Mouse (Mus musculus): Measurements from ENCODE around the gene Mrps15. TPM values are rescaled to one million over a fixed set of nuclear protein-coding genes. Genes with fewer than 3 reads are reported as not detected.

Gene Mrps15
- total and polyA plus RNA-seq, 3 experiments, result 91.5 to 157 TPM; not detected in 1

GRCm38 (mm10) chr4:126062856-126063255 lies 16.1 kb downstream of the Mrps15 start:
- Histone ChIP-seq H3K79me2 (ENCODE audit: control insufficient read depth, insufficient read depth, low read length, poor library complexity) (no peaks in the 10 kb centered on the region; the same call in 1 of the 2 replicates), H3K27me3 (ENCODE audit: control insufficient read depth in 1 of 2, insufficient read depth in 2 of 2, low read length in 2 of 2) (no peaks in the 10 kb centered on the region), H3K4me3 (ENCODE audit: control insufficient read depth in 1 of 2, insufficient read depth in 1 of 2, low read depth in 2 of 2, low read length in 2 of 2) (no peak overlapping the region), H3K9me3 (replicated peaks; ENCODE audit: insufficient read depth, low read length) (no peaks in the 10 kb centered on the region), H3K9ac (ENCODE audit: control insufficient read depth, low read depth, low read length, poor library complexity, severe bottlenecking) (no peak overlapping the region), H3K36me3 (ENCODE audit: control insufficient read depth in 1 of 2, insufficient read depth in 2 of 2, low read length in 2 of 2) (peaks cover 0 to 6% of the 10 kb centered on the region in 2 experiments; a peak in 2 of 4 replicates), H3K27ac (ENCODE audit: control insufficient read depth, low read depth, low read length) (no peak overlapping the region), H3K4me1 (ENCODE audit: control insufficient read depth in 1 of 2, insufficient read depth in 2 of 2, low read length in 2 of 2) (peaks cover 3 to 7% of the 10 kb centered on the region in 2 experiments; a peak in 3 of 4 replicates)
- DNase-seq (ENCODE audit: low read depth, low spot score), result peak; percentile 72
- TF ChIP-seq SMC3 (IDR thresholded peaks at IDR 0.05; ENCODE audit: low read depth, low read length) (peak; percentile 74), CHD2 (IDR thresholded peaks at IDR 0.05; ENCODE audit: low read length) (no peak), TBP (IDR thresholded peaks at IDR 0.05; ENCODE audit: low read depth, low read length) (no peak), NRF1 (IDR thresholded peaks at IDR 0.05; ENCODE audit: insufficient read depth, low read depth, low read length, poor library complexity, severe bottlenecking) (no peak), ELF1 (IDR thresholded peaks at IDR 0.05; ENCODE audit: low read depth, low read length) (no peak), ZC3H11A (IDR thresholded peaks at IDR 0.05; ENCODE audit: low read depth, low read length) (peak; percentile 62), USF1 (IDR thresholded peaks at IDR 0.05; ENCODE audit: low read depth, low read length) (no peak), CHD1 (IDR thresholded peaks at IDR 0.05; ENCODE audit: low read depth, low read length) (no peak), ZKSCAN1 (IDR thresholded peaks at IDR 0.05; ENCODE audit: low read depth, low read length) (no peak), SIN3A (IDR thresholded peaks at IDR 0.05; ENCODE audit: low read length) (0 out of 2 replicates have a peak, but pooled peaks have one; percentile 43), TCF12 (IDR thresholded peaks at IDR 0.05; ENCODE audit: low read depth, low read length) (no peak), E2F4 (IDR thresholded peaks at IDR 0.05; ENCODE audit: borderline replicate concordance, low read depth, low read length) (no peak), JUND (IDR thresholded peaks at IDR 0.05; ENCODE audit: low read depth, low read length) (no peak), MYC (IDR thresholded peaks at IDR 0.05; ENCODE audit: low read depth, low read length) (no peak), MXI1 (IDR thresholded peaks at IDR 0.05; ENCODE audit: low read depth, low read length) (peak; percentile 36; the same call in 1 of the 2 replicates), POLR2AphosphoS2 (IDR thresholded peaks at IDR 0.05; ENCODE audit: low read length) (no peak), BHLHE40 (IDR thresholded peaks at IDR 0.05; ENCODE audit: borderline replicate concordance, low read depth, low read length) (no peak), GATA1 (IDR thresholded peaks at IDR 0.05; ENCODE audit: low read depth, low read length) (no peak), MAFK (IDR thresholded peaks at IDR 0.05; ENCODE audit: borderline replicate concordance, low read depth, low read length) (no peak), ETS1 (IDR thresholded peaks at IDR 0.05; ENCODE audit: low read depth, low read length) (no peak), HCFC1 (IDR thresholded peaks at IDR 0.05; ENCODE audit: low read depth, low read length) (0 out of 2 replicates have a peak, but pooled peaks have one; percentile 15), POLR2A (IDR thresholded peaks at IDR 0.05; ENCODE audit: control insufficient read depth in 1 of 2, insufficient read depth in 1 of 2, low read depth in 1 of 2, low read length in 2 of 2, poor library complexity in 1 of 2) (no peak), KAT2A (conservative IDR thresholded peaks at IDR 0.05; ENCODE audit: low read depth, low read length) (no peak), EP300 (IDR thresholded peaks at IDR 0.05; ENCODE audit: low read depth in 1 of 2, low read length in 2 of 2) (no peak), USF2 (IDR thresholded peaks at IDR 0.05; ENCODE audit: borderline replicate concordance in 1 of 2, insufficient read depth in 1 of 2, low read depth in 1 of 2, low read length in 2 of 2) (no peak), RCOR1 (IDR thresholded peaks at IDR 0.05; ENCODE audit: low read depth, low read length) (no peak), POLR2AphosphoS5 (IDR thresholded peaks at IDR 0.05; ENCODE audit: borderline replicate concordance, low read depth, low read length) (no peak), UBTF (IDR thresholded peaks at IDR 0.05; ENCODE audit: borderline replicate concordance, insufficient read depth, low read depth, low read length) (no peak), CTCF (IDR thresholded peaks at IDR 0.05 in 2 of 3, conservative IDR thresholded peaks at IDR 0.05 in 1 of 3; ENCODE audit: control insufficient read depth in 1 of 3, insufficient read depth in 1 of 3, low read depth in 2 of 3, low read length in 3 of 3, poor library complexity in 1 of 3, severe bottlenecking in 1 of 3) (peak; percentile 83 to 94 (median 87)), MEF2A (IDR thresholded peaks at IDR 0.05; ENCODE audit: extremely low read depth, insufficient replicate concordance, low read depth, low read length, poor library complexity, severe bottlenecking) (no peak), MAZ (IDR thresholded peaks at IDR 0.05; ENCODE audit: low read depth, low read length) (0 out of 2 replicates have a peak, but pooled peaks have one; percentile 35), GABPA (IDR thresholded peaks at IDR 0.05; ENCODE audit: low read depth, low read length) (no peak), TAL1 (IDR thresholded peaks at IDR 0.05; ENCODE audit: low read length) (no peak), NELFE (IDR thresholded peaks at IDR 0.05; ENCODE audit: low read depth, low read length) (no peak), MAX (IDR thresholded peaks at IDR 0.05; ENCODE audit: low read length) (no peak), RAD21 (IDR thresholded peaks at IDR 0.05; ENCODE audit: low read depth, low read length) (peak; percentile 78), MYB (IDR thresholded peaks at IDR 0.05; ENCODE audit: low read depth, low read length) (no peak), ZNF384 (IDR thresholded peaks at IDR 0.05; ENCODE audit: low read depth, low read length) (peak; percentile 72)

All from MEL (cell line).